Mouse (Mus musculus) megakaryocyte, embryonic 14.5 days (primary cell): Measurements from ENCODE around the gene Dmp1.

ENCODE experiments used
- FLI1 ChIP-seq: IDR thresholded peaks from 2 replicates; pipeline ENCODE4 v1.6.1; 2012; ENCODE audit warnings: low read length, inconsistent platforms, mixed read lengths
- GATA1 ChIP-seq: IDR thresholded peaks from 3 replicates; pipeline ENCODE4 v1.6.1; 2012; ENCODE audit warnings: mixed read lengths, low read length, inconsistent platforms, borderline replicate concordance

DNA sequence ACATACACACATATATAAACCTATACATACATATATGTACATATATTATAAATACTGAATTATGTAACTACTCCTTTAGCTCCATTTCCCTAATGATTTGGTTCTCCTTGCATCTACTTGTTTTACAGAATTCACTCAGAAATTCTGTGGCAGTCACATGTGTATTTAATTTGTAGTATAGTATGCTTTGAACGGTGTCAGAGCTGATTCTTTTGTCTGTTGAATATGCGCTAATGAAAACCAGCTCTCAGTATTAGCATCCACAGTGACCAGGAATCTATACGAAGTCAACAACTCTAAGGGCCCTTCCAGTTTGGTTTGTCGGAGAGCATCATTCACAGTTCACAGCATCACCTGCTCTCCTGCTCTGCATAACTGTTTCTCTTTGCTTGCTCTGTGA, 38.9 kb upstream of the Dmp1 start:
- no peak for TF ChIP-seq GATA1
- TF ChIP-seq FLI1 = no peak
